Mouse (Mus musculus): Measurements from ENCODE around the gene Hist1h4a. TPM values are rescaled to one million over a fixed set of nuclear protein-coding genes. Genes with fewer than 3 reads are reported as not detected.

The Hist1h4a gene
- polyA plus RNA-seq, 1 experiment from 2014 or later, result 0.95 TPM

GRCm38 (mm10) chr13:23740256-23740840 lies 20.7 kb downstream of the Hist1h4a start:
- Histone ChIP-seq H3K4me3 (ENCODE audit: low read depth, low read length) (peak overlapping the region; percentile 49), H3K9me3 (ENCODE audit: control insufficient read depth, low read length) (no peaks in the 10 kb centered on the region), H3K9ac (ENCODE audit: low read length) (peak overlapping the region; percentile 89), H3K27me3 (ENCODE audit: control insufficient read depth, insufficient read depth, low read length) (no peaks in the 10 kb centered on the region), H3K36me3 (ENCODE audit: control insufficient read depth, insufficient read depth, low read length) (no peaks in the 10 kb centered on the region), H3K27ac (ENCODE audit: low read depth, low read length) (peak overlapping the region; percentile 99), H3K4me2 (ENCODE audit: low read depth, low read length, severe bottlenecking) (peak overlapping the region; percentile 95), H3K4me1 (replicated peaks; ENCODE audit: control insufficient read depth, insufficient read depth, low read length) (no peaks in the 10 kb centered on the region; the same call in 1 of the 2 replicates)
- ATAC-seq (replicated peaks; ENCODE audit: low FRiP score) (no peak), DNase-seq (ENCODE audit: low spot score) (no peak)
- WGBS, result 38% methylated on average over 13 of the region's 13 CpGs

DNA sequence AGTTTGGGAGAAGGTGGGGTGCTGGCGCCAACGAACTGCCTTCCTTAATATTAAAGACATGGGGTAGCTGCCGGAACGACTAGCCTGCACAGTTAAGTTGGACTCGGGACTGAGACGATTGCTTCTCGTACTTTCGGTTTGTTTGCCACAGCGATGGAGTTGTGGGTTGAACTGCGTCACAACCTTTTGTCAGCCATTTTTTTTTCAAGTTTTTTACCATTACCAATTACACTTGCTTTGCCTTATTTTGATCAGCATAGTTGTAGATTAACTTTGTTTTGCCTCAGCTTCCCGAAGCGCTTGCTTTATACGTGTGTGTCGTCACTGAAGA lies 21.1 kb downstream of the Hist1h4a start:
- ATAC-seq (replicated peaks; ENCODE audit: low FRiP score), result no peak
- H3K9me3 ChIP-seq (ENCODE audit: control insufficient read depth, low read length), result no peaks in the 10 kb centered on the region
- 2% methylated on average over 14 of the region's 14 CpGs for WGBS
- H3K4me2 ChIP-seq (ENCODE audit: low read depth, low read length, severe bottlenecking), result peak overlapping the region; percentile 95
- H3K36me3 ChIP-seq (ENCODE audit: control insufficient read depth, insufficient read depth, low read length), result no peaks in the 10 kb centered on the region
- H3K4me1 ChIP-seq (replicated peaks; ENCODE audit: control insufficient read depth, insufficient read depth, low read length), result no peaks in the 10 kb centered on the region; the same call in 1 of the 2 replicates
- peak overlapping the region; percentile 89 for H3K9ac ChIP-seq (ENCODE audit: low read length)
- H3K27ac ChIP-seq (ENCODE audit: low read depth, low read length), result peak overlapping the region; percentile 99
- H3K27me3 ChIP-seq (ENCODE audit: control insufficient read depth, insufficient read depth, low read length), result no peaks in the 10 kb centered on the region
- no peak for DNase-seq (ENCODE audit: low spot score)
- peak overlapping the region; percentile 49 for H3K4me3 ChIP-seq (ENCODE audit: low read depth, low read length)

- Histone ChIP-seq H3K27me3 (ENCODE audit: control insufficient read depth, insufficient read depth, low read length) (no peaks in the 10 kb centered on the region), H3K9me3 (ENCODE audit: control insufficient read depth, low read length) (no peaks in the 10 kb centered on the region), H3K4me2 (ENCODE audit: low read depth, low read length, severe bottlenecking) (peak overlapping the region; percentile 95), H3K27ac (ENCODE audit: low read depth, low read length) (peak overlapping the region; percentile 99), H3K36me3 (ENCODE audit: control insufficient read depth, insufficient read depth, low read length) (no peaks in the 10 kb centered on the region), H3K9ac (ENCODE audit: low read length) (peak overlapping the region; percentile 89), H3K4me3 (ENCODE audit: low read depth, low read length) (peak overlapping the region; percentile 49), H3K4me1 (replicated peaks; ENCODE audit: control insufficient read depth, insufficient read depth, low read length) (no peaks in the 10 kb centered on the region; the same call in 1 of the 2 replicates)
- WGBS, result under 1% methylated on average over 39 of the region's 39 CpGs
- ATAC-seq (replicated peaks; ENCODE audit: low FRiP score), result peak; percentile 84
- DNase-seq (ENCODE audit: low spot score), result peak; percentile 95
These were observed 21.7 kb downstream of the Hist1h4a start for GRCm38 (mm10) chr13:23739069-23739921.

GRCm38 (mm10) chr13:23738677-23739068 lies 22.4 kb downstream of the Hist1h4a start, which contains the start of gene Hist1h1c:
Gene Hist1h1c, plus strand, starts transcription at chr13:23738808.
- Histone ChIP-seq H3K27ac (ENCODE audit: low read depth, low read length) (peak within 1 kb of the TSS; percentile 99), H3K36me3 (ENCODE audit: control insufficient read depth, insufficient read depth, low read length) (no peaks in the 10 kb centered on the region), H3K4me3 (ENCODE audit: low read depth, low read length) (peak within 1 kb of the TSS; percentile 49), H3K9ac (ENCODE audit: low read length) (peak within 1 kb of the TSS; percentile 89), H3K4me2 (ENCODE audit: low read depth, low read length, severe bottlenecking) (peak within 1 kb of the TSS; percentile 95), H3K9me3 (ENCODE audit: control insufficient read depth, low read length) (no peaks in the 10 kb centered on the region), H3K4me1 (replicated peaks; ENCODE audit: control insufficient read depth, insufficient read depth, low read length) (no peaks in the 10 kb centered on the region; the same call in 1 of the 2 replicates), H3K27me3 (ENCODE audit: control insufficient read depth, insufficient read depth, low read length) (no peaks in the 10 kb centered on the region)
- peak; percentile 96 for DNase-seq (ENCODE audit: low spot score)
- WGBS, result under 1% methylated on average over 30 of the region's 38 CpGs
- ATAC-seq (replicated peaks; ENCODE audit: low FRiP score), result peak; percentile 96

DNA sequence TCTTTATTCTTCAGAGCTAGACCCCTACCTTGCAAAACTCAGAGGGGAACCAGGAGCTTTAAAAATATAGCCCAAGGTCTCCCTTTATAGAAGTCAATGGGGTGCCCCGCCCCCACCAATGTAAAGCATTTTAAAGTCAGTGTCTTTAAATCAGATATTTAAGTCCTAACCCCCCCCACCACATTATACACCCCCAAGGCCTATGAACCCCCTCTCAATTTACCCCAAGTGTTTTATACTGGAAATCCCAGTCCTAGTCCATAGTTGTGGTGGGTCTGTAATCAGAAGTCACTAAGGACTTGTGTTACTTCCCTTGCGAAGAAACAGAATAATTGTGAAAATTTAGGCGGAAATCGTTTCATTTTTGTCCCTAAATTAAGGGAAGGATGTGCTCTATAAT lies 23.0 kb downstream of the Hist1h4a start:
- DNase-seq (ENCODE audit: low spot score), result no peak
- H3K9me3 ChIP-seq (ENCODE audit: control insufficient read depth, low read length), result no peaks in the 10 kb centered on the region
- WGBS, result 25% methylated on average over 4 of the region's 4 CpGs
- H3K36me3 ChIP-seq (ENCODE audit: control insufficient read depth, insufficient read depth, low read length), result no peaks in the 10 kb centered on the region
- no peak for ATAC-seq (replicated peaks; ENCODE audit: low FRiP score)
- peak overlapping the region; percentile 89 for H3K9ac ChIP-seq (ENCODE audit: low read length)
- no peaks in the 10 kb centered on the region; the same call in 1 of the 2 replicates for H3K4me1 ChIP-seq (replicated peaks; ENCODE audit: control insufficient read depth, insufficient read depth, low read length)
- peak overlapping the region; percentile 49 for H3K4me3 ChIP-seq (ENCODE audit: low read depth, low read length)
- peak overlapping the region; percentile 95 for H3K4me2 ChIP-seq (ENCODE audit: low read depth, low read length, severe bottlenecking)
- H3K27ac ChIP-seq (ENCODE audit: low read depth, low read length), result peak overlapping the region; percentile 99
- H3K27me3 ChIP-seq (ENCODE audit: control insufficient read depth, insufficient read depth, low read length), result no peaks in the 10 kb centered on the region

DNA sequence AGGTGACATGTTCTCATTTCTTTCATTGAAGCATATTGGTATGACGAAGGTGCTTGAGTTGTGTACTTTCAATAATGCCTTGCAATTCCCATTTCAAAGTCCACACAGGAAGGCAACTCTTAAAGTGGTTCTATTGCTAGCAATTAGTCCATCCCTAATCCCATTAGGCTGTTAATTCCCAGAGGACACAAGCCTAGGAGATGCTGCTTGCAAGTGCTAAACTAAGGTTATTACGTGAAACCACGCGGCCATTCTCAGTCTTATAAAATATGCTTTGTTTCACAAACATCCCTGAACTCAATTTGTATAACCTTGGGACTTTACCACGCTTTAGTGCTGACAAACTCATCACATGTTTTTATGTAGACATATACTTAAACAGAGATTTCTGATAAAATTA lies 23.9 kb downstream of the Hist1h4a start:
- 75% methylated on average over 5 of the region's 5 CpGs for WGBS
- H3K27ac ChIP-seq (ENCODE audit: low read depth, low read length), result no peak overlapping the region

GRCm38 (mm10) chr13:23732156-23732804 lies 28.8 kb downstream of the Hist1h4a start:
- H3K36me3 ChIP-seq (ENCODE audit: control insufficient read depth, insufficient read depth, low read length), result no peaks in the 10 kb centered on the region
- ATAC-seq (replicated peaks; ENCODE audit: low FRiP score) (no peak), DNase-seq (ENCODE audit: low spot score) (no peak)
- no peaks in the 10 kb centered on the region for H3K9me3 ChIP-seq (ENCODE audit: control insufficient read depth, low read length)
- no peaks in the 10 kb centered on the region for H3K4me1 ChIP-seq (replicated peaks; ENCODE audit: control insufficient read depth, insufficient read depth, low read length)
- WGBS, result 28% methylated on average over 8 of the region's 8 CpGs
- no peak overlapping the region for H3K9ac ChIP-seq (ENCODE audit: low read length)
- no peak overlapping the region for H3K27ac ChIP-seq (ENCODE audit: low read depth, low read length)
- no peak overlapping the region for H3K4me2 ChIP-seq (ENCODE audit: low read depth, low read length, severe bottlenecking)
- H3K27me3 ChIP-seq (ENCODE audit: control insufficient read depth, insufficient read depth, low read length), result no peaks in the 10 kb centered on the region
- H3K4me3 ChIP-seq (ENCODE audit: low read depth, low read length), result no peak overlapping the region

More for the DNA sequence above, 23.9 kb downstream of the Hist1h4a start:
- ATAC-seq (replicated peaks; ENCODE audit: low FRiP score) (no peak), DNase-seq (ENCODE audit: low spot score) (no peak)
- Histone ChIP-seq H3K9ac (ENCODE audit: low read length) (no peak overlapping the region), H3K36me3 (ENCODE audit: control insufficient read depth, insufficient read depth, low read length) (no peaks in the 10 kb centered on the region), H3K4me3 (ENCODE audit: low read depth, low read length) (no peak overlapping the region), H3K9me3 (ENCODE audit: control insufficient read depth, low read length) (no peaks in the 10 kb centered on the region), H3K27me3 (ENCODE audit: control insufficient read depth, insufficient read depth, low read length) (no peaks in the 10 kb centered on the region), H3K4me2 (ENCODE audit: low read depth, low read length, severe bottlenecking) (no peak overlapping the region), H3K4me1 (replicated peaks; ENCODE audit: control insufficient read depth, insufficient read depth, low read length) (no peaks in the 10 kb centered on the region; the same call in 1 of the 2 replicates)

GRCm38 (mm10) chr13:23730479-23730878 lies 30.6 kb downstream of the Hist1h4a start:
- ATAC-seq (replicated peaks; ENCODE audit: low FRiP score) (no peak), DNase-seq (ENCODE audit: low spot score) (no peak)
- Histone ChIP-seq H3K4me1 (replicated peaks; ENCODE audit: control insufficient read depth, insufficient read depth, low read length) (no peaks in the 10 kb centered on the region), H3K4me3 (ENCODE audit: low read depth, low read length) (no peak overlapping the region), H3K27ac (ENCODE audit: low read depth, low read length) (no peak overlapping the region), H3K4me2 (ENCODE audit: low read depth, low read length, severe bottlenecking) (no peak overlapping the region), H3K9me3 (ENCODE audit: control insufficient read depth, low read length) (no peaks in the 10 kb centered on the region), H3K27me3 (ENCODE audit: control insufficient read depth, insufficient read depth, low read length) (no peaks in the 10 kb centered on the region), H3K9ac (ENCODE audit: low read length) (no peak overlapping the region), H3K36me3 (ENCODE audit: control insufficient read depth, insufficient read depth, low read length) (no peaks in the 10 kb centered on the region)
- WGBS, result 66% methylated on average over 8 of the region's 8 CpGs
